Mouse (Mus musculus) CH12.LX (cell line): ENCODE results near the gene Srsf7. TPM values are rescaled to one million over a fixed set of nuclear protein-coding genes. Genes with fewer than 3 reads are reported as not detected.
A peak's percentile ranks its signal among the peaks of the same experiment; 100 is the strongest.

ENCODE experiments used
- DNase-seq: peaks from one replicate; pipeline ENCODE4 v3.0.0-alpha.2; 2013; ENCODE audit errors: extremely low read depth
- H3K27ac ChIP-seq: 2 replicates; pipeline ENCODE4 v1.5.1; 2012; ENCODE audit warnings: low read depth, mild to moderate bottlenecking, control low read depth, moderate library complexity; ENCODE audit not compliant: insufficient read depth
- H3K27me3 ChIP-seq: replicated peaks from 2 replicates; pipeline ENCODE3; 2012; ENCODE audit warnings: inconsistent platforms
- H3K36me3 ChIP-seq, 2 experiments: replicated peaks in 1 of 2; 2 replicates each; pipeline versions ENCODE3 to v1.6.1; 2012; ENCODE audit warnings: inconsistent platforms in 1 of 2, low read length in 1 of 2, mild to moderate bottlenecking in 1 of 2, mixed read lengths in 1 of 2, moderate library complexity in 1 of 2; ENCODE audit not compliant: control insufficient read depth in 1 of 2, insufficient read depth in 1 of 2
- H3K4me1 ChIP-seq, 2 experiments: 2 replicates each; pipeline ENCODE4 v1.6.1; 2012; ENCODE audit warnings: inconsistent platforms in 1 of 2, moderate library complexity in 1 of 2; ENCODE audit not compliant: insufficient read depth in 2 of 2, control insufficient read depth in 1 of 2
- H3K4me2 ChIP-seq: 2 replicates; pipeline ENCODE4 v1.6.1; 2012; ENCODE audit warnings: low read depth, mild to moderate bottlenecking, control low read depth; ENCODE audit not compliant: poor library complexity, insufficient read depth, severe bottlenecking
- H3K4me3 ChIP-seq, 3 experiments: fragments of 150-350 bp in 1 of 3; sonication (generic) in 1 of 3; replicated peaks in 1 of 3; 2 replicates each; pipeline versions ENCODE3 to v1.5.1; 2011 to 2012; ENCODE audit warnings: low read depth in 2 of 3, low read length in 2 of 3, mild to moderate bottlenecking in 2 of 3, moderate library complexity in 2 of 3, control low read depth in 1 of 3, improper control_type of control experiment in 1 of 3, inconsistent platforms in 1 of 3, mixed read lengths in 1 of 3; ENCODE audit not compliant: poor library complexity in 1 of 3
- H3K79me2 ChIP-seq: replicated peaks from 2 replicates; pipeline ENCODE4 v1.6.1; 2012; ENCODE audit warnings: mild to moderate bottlenecking, moderate library complexity; ENCODE audit not compliant: control insufficient read depth, poor library complexity, insufficient read depth, severe bottlenecking; ENCODE audit errors: extremely low read depth
- H3K9ac ChIP-seq: 2 replicates; pipeline ENCODE4 v1.6.1; 2012; ENCODE audit warnings: low read depth, mild to moderate bottlenecking, control low read depth, moderate library complexity; ENCODE audit not compliant: insufficient read depth
- H3K9me3 ChIP-seq: replicated peaks from 2 replicates; pipeline ENCODE3; 2012; ENCODE audit warnings: low read length, inconsistent platforms, mixed read lengths
- CHD1 ChIP-seq: IDR thresholded peaks from 2 replicates; pipeline ENCODE4 v1.6.1; 2012; ENCODE audit warnings: low read depth, low read length, improper control_type of control experiment, inconsistent platforms
- CTCF ChIP-seq, 2 experiments: IDR thresholded peaks in 1 of 2; conservative IDR thresholded peaks in 1 of 2; 2 replicates each; pipeline ENCODE4 v1.5.1; 2011 to 2012; ENCODE audit warnings: low read depth in 2 of 2, low read length in 2 of 2, improper control_type of control experiment in 1 of 2, inconsistent platforms in 1 of 2, mild to moderate bottlenecking in 1 of 2, moderate library complexity in 1 of 2
- E2F4 ChIP-seq: IDR thresholded peaks from 2 replicates; pipeline ENCODE4 v1.6.1; 2011; ENCODE audit warnings: low read depth, low read length, improper control_type of control experiment; ENCODE audit not compliant: insufficient replicate concordance
- ELF1 ChIP-seq: IDR thresholded peaks from 2 replicates; pipeline ENCODE4 v1.6.1; 2014; ENCODE audit warnings: low read depth, mild to moderate bottlenecking, inconsistent platforms, low read length, improper control_type of control experiment
- GABPA ChIP-seq: IDR thresholded peaks from 2 replicates; pipeline ENCODE4 v1.6.1; 2012; ENCODE audit warnings: low read depth, low read length, improper control_type of control experiment, inconsistent platforms; ENCODE audit not compliant: insufficient replicate concordance
- HCFC1 ChIP-seq: IDR thresholded peaks from 2 replicates; pipeline ENCODE4 v1.6.1; 2012; ENCODE audit warnings: low read depth, mild to moderate bottlenecking, inconsistent platforms, low read length, improper control_type of control experiment
- IRF4 ChIP-seq: IDR thresholded peaks from 2 replicates; pipeline ENCODE4 v1.6.1; 2014; ENCODE audit warnings: low read depth, mild to moderate bottlenecking, inconsistent platforms, low read length, improper control_type of control experiment
- JUND ChIP-seq: conservative IDR thresholded peaks from 2 replicates; pipeline ENCODE4 v1.6.1; 2011; ENCODE audit warnings: low read depth, low read length, improper control_type of control experiment
- MAX ChIP-seq: IDR thresholded peaks from 2 replicates; pipeline ENCODE4 v1.6.1; 2011; ENCODE audit warnings: low read length, improper control_type of control experiment
- MAZ ChIP-seq: IDR thresholded peaks from 2 replicates; pipeline ENCODE4 v1.6.1; 2012; ENCODE audit warnings: low read depth, mild to moderate bottlenecking, inconsistent platforms, low read length, improper control_type of control experiment, moderate library complexity
- MXI1 ChIP-seq: IDR thresholded peaks from 2 replicates; pipeline ENCODE4 v1.6.1; 2011; ENCODE audit warnings: mild to moderate bottlenecking, low read depth, low read length, improper control_type of control experiment
- MYC ChIP-seq: IDR thresholded peaks from 2 replicates; pipeline ENCODE4 v1.6.1; 2011; ENCODE audit warnings: low read depth, mild to moderate bottlenecking, improper control_type of control experiment, low read length
- POLR2AphosphoS2 ChIP-seq: IDR thresholded peaks from 2 replicates; pipeline ENCODE4 v1.6.1; 2011; ENCODE audit warnings: low read depth, low read length, improper control_type of control experiment
- RAD21 ChIP-seq: IDR thresholded peaks from 2 replicates; pipeline ENCODE4 v1.6.1; 2011; ENCODE audit warnings: low read depth, mild to moderate bottlenecking, low read length, improper control_type of control experiment, moderate library complexity
- TBP ChIP-seq: conservative IDR thresholded peaks from 2 replicates; pipeline ENCODE4 v1.6.1; 2011; ENCODE audit warnings: low read depth, low read length, improper control_type of control experiment
- UBTF ChIP-seq: IDR thresholded peaks from 2 replicates; pipeline ENCODE4 v1.6.1; 2012; ENCODE audit warnings: low read depth, mild to moderate bottlenecking, inconsistent platforms, low read length, improper control_type of control experiment, moderate library complexity
- USF1 ChIP-seq: IDR thresholded peaks from 2 replicates; pipeline ENCODE4 v1.6.1; 2014; ENCODE audit warnings: low read depth, mild to moderate bottlenecking, inconsistent platforms, low read length, improper control_type of control experiment
- USF2 ChIP-seq: conservative IDR thresholded peaks from 2 replicates; pipeline ENCODE4 v1.6.1; 2011; ENCODE audit warnings: low read depth, low read length, improper control_type of control experiment
- ZC3H11A ChIP-seq: IDR thresholded peaks from 2 replicates; pipeline ENCODE4 v1.6.1; 2012; ENCODE audit warnings: low read depth, mild to moderate bottlenecking, inconsistent platforms, low read length, improper control_type of control experiment
- ZKSCAN1 ChIP-seq: IDR thresholded peaks from 2 replicates; pipeline ENCODE4 v1.6.1; 2012; ENCODE audit warnings: low read depth, inconsistent platforms, low read length, improper control_type of control experiment, borderline replicate concordance
- ZMIZ1 ChIP-seq: IDR thresholded peaks from 2 replicates; pipeline ENCODE4 v1.6.1; 2012; ENCODE audit warnings: low read depth, mild to moderate bottlenecking, inconsistent platforms, low read length, improper control_type of control experiment
- ZNF384 ChIP-seq: IDR thresholded peaks from 2 replicates; pipeline ENCODE4 v1.6.1; 2012; ENCODE audit warnings: low read depth, low read length, improper control_type of control experiment, inconsistent platforms
- dilution Hi-C: fragments of 300-500 bp; cut with MboI; formaldehyde crosslinking; loops from 2 replicates; pipeline ENCODE4 v1.14.3; 2020; ENCODE audit warnings: low sequenced_read_pairs; ENCODE audit not compliant: extremely low pct_unique_long_range_greater_than_20kb, extremely low pct_ligation_motif_present
- in situ Hi-C: fragments of 300-500 bp; cut with MboI; formaldehyde crosslinking; loops from 3 replicates; pipeline ENCODE4 v1.14.3; 2019; ENCODE audit warnings: low sequenced_read_pairs, low pct_ligation_motif_present, low pct_unique_long_range_greater_than_20kb, mixed read lengths
- polyA plus RNA-seq: library from polyadenylated mRNA; unstranded; fragments of >175 nt; gene quantifications from 2 replicates; pipeline ENCODE4 v1.2.1, GENCODE M21; 2012; ENCODE audit warnings: low read depth; ENCODE audit not compliant: insufficient read length
- total RNA-seq, 2 experiments: library from RNA; depleted of rRNA; stranded (reverse); fragments of 300-350 nt in 1 of 2; fragments of >200 nt in 1 of 2; gene quantifications; 2 replicates each; pipeline ENCODE4 v1.2.3; 2012 to 2014

Gene Srsf7
- total and polyA plus RNA-seq, 3 experiments, result 268 to 442 (median 383) TPM

DNA sequence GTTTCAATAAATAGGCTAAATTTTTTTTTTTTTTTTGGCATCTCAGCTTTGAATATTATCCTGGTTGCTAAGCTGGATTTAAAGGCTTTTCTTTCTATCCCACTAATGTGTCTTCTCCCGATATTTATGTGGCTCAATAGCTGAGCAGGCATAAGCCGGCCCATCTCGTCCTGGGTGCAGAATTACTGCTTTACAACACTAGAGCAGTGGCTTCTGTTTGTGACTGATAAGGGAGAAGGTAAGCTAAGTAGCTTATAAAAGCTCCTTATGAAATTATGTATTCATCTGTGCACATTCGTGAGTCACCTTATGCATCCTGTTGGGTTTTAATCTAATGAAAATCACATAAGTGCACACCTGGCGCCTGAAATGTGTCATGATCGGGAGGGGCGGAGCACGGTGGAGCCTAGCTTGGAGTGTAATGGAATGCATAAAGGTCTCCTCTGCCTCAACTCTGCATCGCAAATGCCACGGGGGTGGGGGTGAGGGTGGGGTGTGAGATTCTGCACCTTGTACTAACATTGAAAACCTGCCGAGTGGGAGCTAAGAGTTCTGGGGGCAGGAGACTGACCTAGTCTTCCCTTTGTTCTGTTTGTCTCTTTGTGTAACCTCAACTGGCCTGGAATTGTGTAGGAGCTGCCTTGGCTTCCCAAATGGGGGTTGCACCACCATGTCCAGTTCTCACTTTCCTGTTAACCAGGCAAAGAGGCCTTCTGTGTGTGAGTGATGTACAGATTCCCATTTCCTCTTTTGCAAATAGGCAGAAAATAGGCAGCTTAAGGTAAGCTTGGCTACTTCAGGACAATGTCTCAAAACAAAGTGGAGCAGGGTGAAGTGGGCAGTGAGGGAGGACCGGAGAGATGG is 54.1 kb downstream of the Srsf7 start:
- DNase-seq, result no peak
- in situ Hi-C loops, result no loop called here
- Histone ChIP-seq H3K9ac (no peak overlapping the region), H3K36me3 (no peaks in the 10 kb centered on the region), H3K27ac (no peak overlapping the region), H3K27me3 (peaks cover 5% of the 10 kb centered on the region), H3K4me3 (no peak overlapping the region), H3K4me2 (no peak overlapping the region), H3K79me2 (no peaks in the 10 kb centered on the region), H3K9me3 (no peaks in the 10 kb centered on the region), H3K4me1 (peaks cover 0 to 6% of the 10 kb centered on the region in 2 experiments; a peak in 1 of 4 replicates)
- dilution Hi-C loops, result no loop called here
- TF ChIP-seq JUND, result no peak
- peak; percentile 22; the same call in 1 of the 2 replicates for TF ChIP-seq IRF4
- no peak for TF ChIP-seq ZKSCAN1
- no peak for TF ChIP-seq E2F4
- no peak for TF ChIP-seq UBTF
- no peak for TF ChIP-seq RAD21

GRCm38 (mm10) chr17:80151353-80151752 is 55.8 kb downstream of the Srsf7 start:
- TF ChIP-seq TBP, result no peak
- TF ChIP-seq HCFC1, result no peak
- no peak for TF ChIP-seq MAZ
- TF ChIP-seq ELF1, result no peak
- no peak for TF ChIP-seq ZNF384
- TF ChIP-seq ZMIZ1, result no peak
- no peak for TF ChIP-seq ZC3H11A
- TF ChIP-seq POLR2AphosphoS2, result no peak
- TF ChIP-seq GABPA, result no peak
- TF ChIP-seq IRF4, result no peak
- no peak for TF ChIP-seq CHD1
- no peak for TF ChIP-seq MYC
- TF ChIP-seq ZKSCAN1, result no peak
- TF ChIP-seq USF2, result no peak
- no peak for TF ChIP-seq MAX
- TF ChIP-seq CTCF (conservative IDR thresholded peaks at IDR 0.05 in 1 of 2, IDR thresholded peaks at IDR 0.05 in 1 of 2; ENCODE audit: low read depth in 2 of 2, low read length in 2 of 2), result no peak
- TF ChIP-seq MXI1, result no peak
- no peak for TF ChIP-seq USF1
- no peak overlapping the region for H3K27ac ChIP-seq
- dilution Hi-C loops (no loop called here), in situ Hi-C loops (no loop called here)
- H3K4me3 ChIP-seq, result no peak overlapping the region
- H3K79me2 ChIP-seq, result no peaks in the 10 kb centered on the region
- peaks cover 0 to 6% of the 10 kb centered on the region in 2 experiments; a peak in 1 of 4 replicates for H3K4me1 ChIP-seq
- H3K4me2 ChIP-seq, result no peak overlapping the region
- no peak for DNase-seq
- H3K9ac ChIP-seq, result no peak overlapping the region
- H3K27me3 ChIP-seq, result peaks cover 7% of the 10 kb centered on the region
- no peaks in the 10 kb centered on the region for H3K9me3 ChIP-seq
- H3K36me3 ChIP-seq, result no peaks in the 10 kb centered on the region
